Mouse (Mus musculus) frontal cortex, postnatal 36 days (tissue): ENCODE data around the gene Kpna6.

Experiments used
- DNase-seq, 2 experiments: peaks; one replicate each; pipeline ENCODE4 v3.0.0; 2022; ENCODE audit warnings: low spot score in 2 of 2

Gene Kpna6

DNA sequence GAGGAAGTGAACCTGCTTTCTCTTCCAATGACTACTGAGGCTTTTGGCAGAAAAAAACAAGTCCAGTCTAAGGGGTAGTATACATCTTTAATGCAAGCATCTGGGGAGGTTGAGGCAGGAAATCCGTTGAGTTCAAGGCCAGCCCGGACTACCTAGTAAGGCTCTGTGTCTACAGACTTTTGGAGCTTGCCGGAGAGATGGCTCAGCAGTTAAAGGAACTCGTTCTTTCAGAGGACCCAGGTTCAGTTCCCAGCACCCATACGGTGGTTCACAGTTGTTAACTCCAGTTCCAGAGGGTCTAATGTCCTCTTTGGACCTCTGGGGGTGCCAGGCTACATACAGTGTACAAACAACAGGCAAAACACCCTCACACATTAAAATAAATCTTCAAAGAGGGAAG, 54.5 kb downstream of the Kpna6 start:
- no peak for DNase-seq

DNA sequence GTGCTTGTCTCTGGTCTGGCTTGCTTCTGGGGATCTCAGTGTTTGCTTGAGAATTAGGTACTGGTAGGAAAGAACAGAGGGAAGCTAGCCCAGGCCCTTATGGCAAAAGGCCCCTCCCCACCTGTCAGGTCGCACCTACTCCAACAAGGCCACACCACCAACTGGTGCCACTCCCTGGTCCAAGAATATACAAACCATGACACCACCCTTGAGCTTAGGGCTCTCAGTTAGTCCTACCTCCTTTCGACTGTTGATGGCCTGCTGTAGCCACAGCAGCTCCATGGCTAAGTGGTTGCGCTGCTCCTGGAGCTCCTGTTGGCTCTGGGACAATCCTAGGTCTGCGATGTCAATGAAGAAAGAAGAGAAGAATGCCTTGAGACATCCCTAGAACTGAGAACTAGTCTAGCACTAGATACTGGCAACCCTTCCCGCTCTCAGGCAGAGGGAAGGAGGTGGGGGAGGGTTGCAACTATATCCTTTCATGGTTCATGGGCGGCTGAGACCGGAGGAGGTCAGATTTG, 55.4 kb downstream of the Kpna6 start:
- no peak for DNase-seq

DNA sequence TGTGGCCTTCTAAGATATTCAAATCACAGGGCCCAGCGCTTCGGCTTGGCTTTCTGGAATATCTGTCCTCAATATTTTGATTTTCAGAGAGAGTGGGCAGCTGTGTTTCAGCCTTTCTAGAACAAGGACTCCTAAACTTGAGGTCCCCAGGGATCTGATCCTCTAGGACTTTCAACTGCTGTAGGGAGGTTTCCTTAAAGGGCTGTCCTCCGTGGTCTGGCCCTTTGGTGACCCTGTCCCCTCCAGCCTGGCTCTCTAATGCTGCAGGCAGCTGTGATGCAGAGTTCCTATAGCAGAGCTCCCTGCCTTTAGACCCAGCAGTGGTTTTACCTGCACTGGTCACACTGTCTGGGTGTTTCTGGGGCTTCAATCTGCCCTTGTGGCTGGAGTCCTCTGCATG, 55.9 kb downstream of the Kpna6 start:
- DNase-seq = no peak

DNA sequence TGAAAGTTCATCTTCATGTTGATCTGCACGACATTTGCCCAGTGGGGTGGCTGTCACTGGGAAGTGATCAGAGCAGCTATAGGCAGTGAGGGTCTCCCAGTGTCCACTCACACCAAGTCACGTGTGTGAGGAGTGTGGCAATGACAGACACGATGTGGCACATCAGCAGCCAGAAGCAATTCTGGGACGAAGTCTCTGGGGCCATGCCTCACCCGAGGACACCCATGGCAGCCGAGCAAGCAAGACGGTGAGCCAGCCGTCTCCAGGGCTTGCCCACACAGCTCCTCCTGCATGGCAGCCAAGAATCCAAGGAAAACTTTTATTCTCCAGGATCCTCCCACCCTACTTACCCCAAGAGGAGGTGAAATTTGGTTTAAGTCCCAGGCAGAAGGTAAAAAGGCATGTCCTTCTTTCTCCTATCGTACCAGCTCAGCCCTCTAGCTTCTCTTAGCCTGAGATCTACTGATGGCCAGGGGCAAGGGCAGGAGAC, 56.7 kb downstream of the Kpna6 start:
- DNase-seq = no peak

DNA sequence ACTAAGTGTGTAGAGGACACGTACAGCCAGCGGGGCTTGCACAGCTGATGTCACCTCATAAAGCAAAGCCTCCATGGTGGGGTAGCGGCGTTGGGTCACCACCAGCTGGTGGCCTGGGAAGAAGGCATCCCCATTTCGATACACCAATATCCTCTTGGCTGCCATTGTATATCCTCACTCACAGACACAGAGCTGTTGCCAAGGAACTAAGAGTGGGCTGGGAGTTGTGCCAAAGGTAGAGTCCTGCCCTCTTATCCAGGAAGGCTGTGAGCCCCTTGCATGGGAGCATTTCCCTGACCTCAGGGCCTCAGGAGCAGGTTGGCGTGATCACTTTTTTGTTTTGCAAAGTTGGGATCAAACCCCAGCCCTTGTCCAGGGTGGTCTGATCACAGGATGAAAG, 58.5 kb downstream of the Kpna6 start, which contains the start of gene Dcdc2b:
Gene Dcdc2b, minus strand, starts transcription at position 165 of the 400 bp plus-strand sequence.
- DNase-seq = no peak

DNA sequence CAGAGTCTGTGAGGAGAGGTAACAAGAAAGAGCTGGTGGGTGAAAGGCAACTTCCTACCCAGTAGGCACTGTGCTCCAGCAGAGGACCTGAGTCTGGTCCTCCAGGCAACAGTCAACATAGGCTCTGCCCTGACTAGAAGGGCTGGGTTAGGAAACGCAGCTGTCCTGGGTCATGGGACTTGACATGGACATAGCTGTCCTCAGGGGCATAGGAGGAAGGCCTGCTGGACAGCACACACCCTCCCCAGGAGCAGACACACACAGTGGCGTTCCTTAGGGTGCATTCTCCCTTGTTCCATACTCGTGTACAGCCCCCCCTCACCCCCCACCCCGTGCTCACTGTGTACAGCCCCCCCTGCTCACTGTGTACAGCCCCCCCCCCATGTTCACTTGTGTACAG, 62.1 kb downstream of the Kpna6 start:
- DNase-seq = no peak

DNA sequence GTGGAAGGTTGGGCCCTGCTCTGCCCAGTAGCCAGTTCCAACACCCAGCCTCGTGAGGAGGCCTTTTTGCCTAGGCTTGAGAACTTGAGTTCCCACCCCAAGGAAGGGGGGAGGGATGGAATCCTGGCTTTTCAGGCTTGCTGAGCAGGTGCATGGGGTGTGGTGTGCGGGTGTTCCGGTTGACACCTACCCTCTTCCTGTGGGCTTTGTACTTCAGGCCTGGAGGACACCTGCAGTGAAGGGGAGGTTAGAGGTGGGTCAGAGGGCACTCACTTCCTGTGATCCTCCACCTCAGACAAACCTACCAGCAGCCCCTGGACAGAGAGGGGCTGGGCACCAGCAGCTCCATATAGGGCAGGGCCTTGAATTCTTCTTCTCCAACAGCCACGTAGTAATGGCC, 62.5 kb downstream of the Kpna6 start:
- DNase-seq = no peak

DNA sequence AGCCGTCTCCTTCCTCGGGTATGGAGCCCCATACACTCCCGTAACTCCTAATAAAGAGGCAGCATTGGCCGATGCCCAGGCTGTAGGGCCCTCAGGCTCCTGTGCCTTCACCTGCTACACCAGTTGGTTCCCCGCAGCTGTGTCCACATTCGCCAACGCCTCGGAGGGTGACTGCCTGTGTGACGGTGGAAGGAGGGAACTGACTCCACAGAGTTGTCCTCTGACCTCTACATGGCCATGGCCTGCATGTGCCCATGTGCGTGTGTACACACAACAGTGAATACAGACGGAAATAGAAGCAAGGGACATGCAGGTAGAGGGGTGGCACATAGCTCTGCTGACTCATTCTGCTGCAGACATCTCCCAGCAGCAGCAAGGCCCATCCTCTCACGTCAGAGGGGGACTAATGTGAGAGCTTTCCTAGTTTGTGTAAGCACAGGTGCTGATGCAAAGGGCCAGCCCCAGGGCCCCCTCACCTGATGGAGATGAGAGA, 63.4 kb downstream of the Kpna6 start:
- DNase-seq = no peak

DNA sequence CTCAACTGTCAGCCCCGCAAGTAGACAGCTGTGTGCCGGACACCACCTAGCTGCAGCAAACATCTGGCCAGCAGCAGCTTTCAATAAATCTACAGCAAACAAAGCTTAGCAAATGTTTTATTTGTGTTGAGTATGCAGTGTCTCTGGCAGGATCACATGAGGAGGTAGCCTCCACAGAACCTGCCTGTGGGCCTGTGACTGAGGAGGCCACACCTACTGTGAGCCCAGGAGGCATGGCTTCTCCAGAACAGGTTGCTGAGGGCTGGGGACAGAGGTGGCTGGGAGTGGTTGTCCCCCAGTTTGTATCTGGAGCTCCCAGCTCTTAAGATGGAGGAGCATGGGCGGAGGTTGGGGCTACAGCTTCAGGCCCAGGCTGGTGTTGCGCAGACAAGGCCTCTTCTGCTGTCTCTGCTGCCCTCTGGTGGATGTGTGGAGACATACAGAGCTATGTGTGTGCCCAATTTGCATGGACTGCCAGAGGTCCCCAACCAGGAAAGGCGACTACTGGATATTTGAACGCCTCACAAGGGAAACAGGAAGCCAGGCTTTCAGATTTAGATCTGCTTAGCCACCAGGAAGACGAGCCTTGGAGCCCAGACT, 64.0 kb downstream of the Kpna6 start:
- peak; percentile 70 to 82 for DNase-seq

DNA sequence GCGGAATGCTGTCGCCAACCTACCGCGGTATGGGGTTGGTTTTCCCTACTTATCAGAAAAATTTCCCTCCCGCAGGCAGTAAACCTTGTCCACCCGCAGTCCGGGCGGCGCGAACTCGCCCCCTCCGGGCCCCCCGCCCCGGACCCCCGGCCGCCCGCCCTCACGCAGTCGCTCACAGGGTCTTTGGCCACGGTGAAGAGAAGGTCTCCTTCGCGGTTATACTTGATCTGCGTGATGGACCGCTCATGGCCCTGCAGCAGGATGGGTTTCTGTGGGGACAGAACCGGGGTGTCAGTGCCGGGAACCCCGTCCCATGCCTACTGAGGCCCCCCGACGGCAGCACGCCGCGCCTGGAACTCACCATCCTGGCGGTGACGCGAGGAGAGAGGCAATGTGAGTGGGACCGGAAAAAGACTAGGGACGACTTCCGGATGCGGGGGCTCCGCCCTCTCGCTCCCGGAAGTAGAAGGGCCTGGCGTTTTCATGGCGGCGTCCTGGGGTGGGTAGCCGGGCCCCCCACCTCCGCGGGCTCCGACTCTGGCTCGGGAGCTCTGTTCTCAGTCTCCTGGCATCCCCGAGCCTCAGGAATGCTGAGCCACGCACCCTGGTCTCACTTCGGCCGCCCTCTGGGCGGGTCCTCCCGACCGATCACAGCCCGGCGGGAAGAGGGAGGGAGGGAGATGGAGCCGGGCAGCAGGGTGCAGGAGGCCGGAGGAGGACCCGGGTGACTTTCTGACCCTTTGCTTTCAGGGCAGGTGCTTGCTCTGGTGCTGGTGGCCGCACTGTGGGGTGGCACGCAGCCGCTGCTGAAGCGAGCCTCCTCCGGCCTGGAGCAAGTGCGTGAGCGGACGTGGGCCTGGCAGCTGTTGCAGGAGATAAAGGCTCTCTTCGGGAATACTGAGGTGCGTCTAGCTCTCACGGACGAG, 72.1 kb downstream of the Kpna6 start, which contains the start of the genes Eif3i and Tmem234:
Gene Eif3i, minus strand, starts transcription at position 416 of the 926 bp plus-strand sequence.
Gene Tmem234, plus strand, starts transcription at position 436 of the 926 bp plus-strand sequence.
- peak; percentile 76 to 85 for DNase-seq
